ENCODE assay signal across 8 mouse cellular contexts in the genomic region with DNA sequence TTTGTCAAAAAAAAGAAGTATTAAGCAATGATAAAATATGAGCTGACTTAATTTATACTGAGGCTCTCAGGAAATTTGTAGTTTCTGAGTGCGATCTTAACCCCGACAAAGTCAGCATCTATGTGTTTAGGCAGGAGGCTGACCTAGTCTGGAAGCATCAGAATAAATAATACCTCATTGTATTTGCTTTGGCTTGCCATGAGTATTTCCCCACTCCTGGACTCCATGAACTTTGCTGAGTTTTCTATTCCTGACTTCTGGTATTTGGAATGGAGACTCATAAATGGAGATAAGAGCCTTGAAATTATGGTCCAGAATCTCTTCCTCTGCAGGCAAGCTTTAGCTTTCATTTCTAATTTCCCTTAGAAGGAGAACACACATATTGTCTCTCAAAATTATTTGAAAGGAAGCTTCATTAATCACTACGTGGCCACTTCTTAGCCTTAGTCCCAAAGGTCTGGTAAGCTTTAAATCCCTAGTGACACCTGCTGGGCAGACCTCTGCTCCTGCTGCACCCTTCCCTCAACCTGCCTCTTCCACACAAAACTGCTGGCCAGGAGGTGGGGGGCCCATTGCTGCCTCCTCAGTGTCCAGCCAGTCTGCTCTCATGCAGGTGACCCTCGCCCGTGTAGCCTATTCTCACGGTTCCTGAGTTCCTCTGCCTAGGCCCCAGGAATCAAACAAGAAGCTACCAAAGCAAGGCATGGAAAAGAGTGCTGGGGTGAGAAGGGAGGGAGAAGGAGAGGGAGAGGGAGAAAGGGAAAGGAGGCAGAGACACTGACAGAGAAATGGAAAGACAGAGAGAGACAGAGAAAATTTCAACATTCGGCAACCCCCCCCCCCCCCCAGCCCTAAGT.
DNase-seq lines count a peak whose midpoint lies in the region; ATAC-seq and TF ChIP-seq lines count a peak whose summit lies in the region.

No protein-coding gene starts in this region.

- peak; percentile 43 for TF ChIP-seq CTCF in liver, embryonic 14.5 days (IDR thresholded peaks at IDR 0.05; ENCODE audit: low read depth)

- peak; percentile 7 for DNase-seq in cerebellum, adult 9-11 months
- no peak for DNase-seq in cerebellum, adult 11 months
- DNase-seq in embryo, embryonic 10 days (ENCODE audit: low spot score), result peak; percentile 31
- DNase-seq in kidney, adult 11 months, result peak; percentile 58
- DNase-seq in liver, embryonic 14.5 days (ENCODE audit: low read depth in 3 of 3, low spot score in 3 of 3), result no peak
- no peak for DNase-seq in cerebellum, postnatal 4 days (ENCODE audit: low spot score in 2 of 2)
- DNase-seq in Muller cell, postnatal 12 days (ENCODE audit: inconsistent ontology term), result no peak

- H3K9me3 ChIP-seq in liver, embryonic 14.5 days (ENCODE audit: control insufficient read depth, low read length), result no peaks in the 10 kb centered on the region

- no peak overlapping the region for H3K4me3 ChIP-seq in liver, embryonic 14.5 days (ENCODE audit: insufficient read depth in 1 of 2, low read depth in 2 of 2, low read length in 2 of 2)

- WGBS in liver, embryonic 14.5 days (ENCODE audit: insufficient replicate concordance), result 48% methylated on average over 7 of the region's 7 CpGs

- no peaks in the 10 kb centered on the region for H3K27me3 ChIP-seq in liver, embryonic 14.5 days (ENCODE audit: control insufficient read depth, insufficient read depth, low read length)

- ATAC-seq in liver, embryonic 14.5 days (ENCODE audit: insufficient read depth), result no peak
- ATAC-seq in cerebellum, adult (ENCODE audit: insufficient number of reproducible peaks, low FRiP score, low TSS enrichment), result no peak

- no peak for TF ChIP-seq EP300 in liver, embryonic 14.5 days (IDR thresholded peaks at IDR 0.05; ENCODE audit: low read depth)

- no peak overlapping the region for H3K4me2 ChIP-seq in liver, embryonic 14.5 days (ENCODE audit: low read depth)

- H3K4me1 ChIP-seq in liver, embryonic 14.5 days (replicated peaks; ENCODE audit: control insufficient read depth in 2 of 2, insufficient read depth in 2 of 2, low read length in 1 of 2), result peaks cover 0 to 7% of the 10 kb centered on the region in 2 experiments; a peak in 2 of 4 replicates

- no peak overlapping the region for H3K27ac ChIP-seq in liver, embryonic 14.5 days

- no peaks in the 10 kb centered on the region for H3K36me3 ChIP-seq in liver, embryonic 14.5 days (replicated peaks; ENCODE audit: control insufficient read depth, insufficient read depth, low read depth)

- H3K9ac ChIP-seq in liver, embryonic 14.5 days (replicated peaks), result no peak overlapping the region

Comparison
In these comparisons a context has a peak if more than half of its experiments do, and no peak if none do; other contexts are left out.
1. DNase-seq: peak in cerebellum, adult 9-11 months (single experiment), embryo, embryonic 10 days (single experiment) and kidney, adult 11 months (single experiment); none in cerebellum, adult 11 months (single experiment), liver, embryonic 14.5 days (0 of 3), cerebellum, postnatal 4 days (0 of 2) and Muller cell, postnatal 12 days (single experiment).